1 mouse cellular context compared by ENCODE assay signal in genomic region chr11:33946501-33946900, GRCm38 (mm10).
TF ChIP-seq lines count a peak whose summit lies in the region.

No protein-coding gene starts in this region.

TF ChIP-seq in MEL, 35 proteins besides CTCF, POLR2A, EP300 and RAD21 (continued from another document):
- TF ChIP-seq MEF2A (IDR thresholded peaks at IDR 0.05; ENCODE audit: extremely low read depth, insufficient replicate concordance, low read depth, low read length, poor library complexity, severe bottlenecking) = no peak
- no peak for TF ChIP-seq TBP (IDR thresholded peaks at IDR 0.05; ENCODE audit: low read depth, low read length)
- TF ChIP-seq RCOR1 (IDR thresholded peaks at IDR 0.05; ENCODE audit: low read depth, low read length) = peak; percentile 67; the same call in 1 of the 2 replicates
- TF ChIP-seq TCF12 (IDR thresholded peaks at IDR 0.05; ENCODE audit: low read depth, low read length) = peak; percentile 63
- peak; percentile 76 for TF ChIP-seq TAL1 (IDR thresholded peaks at IDR 0.05; ENCODE audit: low read length)
